Mouse (Mus musculus) brain, embryonic 14.5 days (tissue): Measurements from ENCODE around the gene Mrtfb.

Experiments used
- CTCF ChIP-seq: fragments of 200-500 bp; IDR thresholded peaks from 2 replicates; pipeline ENCODE4 v1.5.1; 2012; ENCODE audit warnings: inconsistent platforms, mild to moderate bottlenecking, moderate library complexity, borderline replicate concordance; ENCODE audit not compliant: insufficient read depth, insufficient read length; ENCODE audit errors: extremely low read depth
- POLR2A ChIP-seq: fragments of 200-500 bp; IDR thresholded peaks from 2 replicates; pipeline ENCODE4 v1.6.1; 2012; ENCODE audit warnings: mild to moderate bottlenecking, inconsistent platforms, borderline replicate concordance; ENCODE audit not compliant: poor library complexity, insufficient read depth, insufficient read length, severe bottlenecking; ENCODE audit errors: extremely low read depth

- TF ChIP-seq CTCF (peak; percentile 69; the same call in 1 of the 2 replicates), POLR2A (no peak)
Measured at GRCm38 (mm10) chr16:13357806-13358679, 101.8 kb downstream of the Mrtfb start.
